Mouse (Mus musculus): ENCODE measurements around the gene Olfr145. TPM values are rescaled to one million over a fixed set of nuclear protein-coding genes. Genes with fewer than 3 reads are reported as not detected.

Olfr145 gene
- total RNA-seq (2023; ENCODE audit: inconsistent age): not detected in 4 replicates

DNA sequence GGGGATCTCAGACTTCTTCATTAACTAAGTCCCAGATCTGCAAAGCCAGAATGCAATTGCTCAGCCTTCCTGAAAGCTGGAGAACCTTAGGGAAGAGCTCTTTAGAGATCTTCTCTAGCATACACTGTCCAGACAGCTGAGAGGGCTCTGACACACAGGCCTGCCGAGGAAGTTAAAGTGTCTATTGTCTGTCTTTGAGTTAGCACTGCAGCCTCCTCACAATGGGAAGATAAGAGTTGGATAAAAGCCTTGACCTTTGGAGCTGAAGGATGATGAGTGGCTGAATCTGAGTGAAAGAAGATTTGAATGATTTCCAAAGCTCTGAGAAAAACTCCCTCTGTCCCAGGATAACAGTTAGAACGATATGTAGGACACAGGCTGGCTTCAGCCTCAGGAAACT, at the start of gene Olfr145:
TSS of gene Olfr145 (plus strand) at position 64 of the 400 bp plus-strand sequence.

DNA sequence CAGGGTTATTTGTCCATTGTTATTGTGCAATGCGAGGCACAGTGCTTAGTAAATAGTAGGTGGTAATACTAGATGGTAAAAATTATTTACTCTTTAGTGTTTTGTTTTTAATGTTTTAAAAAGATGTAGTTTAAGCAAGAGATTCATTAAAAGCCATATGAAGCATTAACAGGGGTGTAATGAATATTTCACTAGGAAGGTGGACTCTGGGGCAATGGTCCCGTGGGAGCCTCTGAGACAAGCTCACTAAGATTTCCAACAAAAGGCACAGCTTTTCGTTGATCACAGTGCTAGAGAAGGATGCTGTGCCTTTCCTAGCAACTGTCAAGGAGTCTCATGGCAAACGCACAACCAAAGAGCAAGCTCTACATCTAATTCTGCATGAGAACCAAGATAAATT, 42.6 kb upstream of the Olfr145 start, which contains the start of gene Olfr877:
TSS of gene Olfr877 (plus strand) at position 301 of the 400 bp plus-strand sequence.

GRCm38 (mm10) chr9:37917540-37917939, 21.0 kb downstream of the Olfr145 start, which contains the start of gene Olfr878:
Olfr878 (plus strand) TSS chr9:37917840.

Other genes with a start within 250 kb of the Olfr145 start
- 55.3 to 60.2 TPM (median 58.4 TPM) in 4 replicates for gene Tbrg1, start 239.4 kb upstream of the Olfr145 start, total RNA-seq (2023; ENCODE audit: inconsistent age)
- not detected in 4 replicates for gene Panx3, start 227.5 kb upstream of the Olfr145 start, total RNA-seq (2023; ENCODE audit: inconsistent age)
- not detected in 4 replicates for gene Olfr160, start 180.5 kb upstream of the Olfr145 start, total RNA-seq (2023; ENCODE audit: inconsistent age)
- gene Olfr874, start 151.6 kb upstream of the Olfr145 start, total RNA-seq (2023; ENCODE audit: inconsistent age): not detected in 4 replicates
- not detected in 4 replicates for gene Olfr875, start 124.9 kb upstream of the Olfr145 start, total RNA-seq (2023; ENCODE audit: inconsistent age)
- gene Olfr876, start 93.7 kb upstream of the Olfr145 start, total RNA-seq (2023; ENCODE audit: inconsistent age): not detected in 4 replicates
- gene Olfr877, start 42.5 kb upstream of the Olfr145 start, total RNA-seq (2023; ENCODE audit: inconsistent age): not detected in 4 replicates
- not detected in 4 replicates for gene Olfr878, start 21.1 kb downstream of the Olfr145 start, total RNA-seq (2023; ENCODE audit: inconsistent age)
- not detected in 4 replicates for gene Olfr881, start 95.1 kb downstream of the Olfr145 start, total RNA-seq (2023; ENCODE audit: inconsistent age)
- gene Olfr883, start 129.1 kb downstream of the Olfr145 start, total RNA-seq (2023; ENCODE audit: inconsistent age): not detected in 4 replicates
- not detected in 4 replicates for gene Olfr884, start 149.8 kb downstream of the Olfr145 start, total RNA-seq (2023; ENCODE audit: inconsistent age)
- gene Olfr885, start 164.6 kb downstream of the Olfr145 start, total RNA-seq (2023; ENCODE audit: inconsistent age): not detected in 4 replicates
- not detected in 4 replicates for gene Olfr887, start 187.3 kb downstream of the Olfr145 start, total RNA-seq (2023; ENCODE audit: inconsistent age)
- not detected in 4 replicates for gene Olfr888, start 211.4 kb downstream of the Olfr145 start, total RNA-seq (2023; ENCODE audit: inconsistent age)
- gene Olfr889, start 218.5 kb downstream of the Olfr145 start, total RNA-seq (2023; ENCODE audit: inconsistent age): not detected in 4 replicates
- not detected in 4 replicates for gene Olfr890, start 245.8 kb downstream of the Olfr145 start, total RNA-seq (2023; ENCODE audit: inconsistent age)

All from B cell, adult (primary cell).